Mouse (Mus musculus): ENCODE data around the gene Arhgdig.

Gene Arhgdig

DNA sequence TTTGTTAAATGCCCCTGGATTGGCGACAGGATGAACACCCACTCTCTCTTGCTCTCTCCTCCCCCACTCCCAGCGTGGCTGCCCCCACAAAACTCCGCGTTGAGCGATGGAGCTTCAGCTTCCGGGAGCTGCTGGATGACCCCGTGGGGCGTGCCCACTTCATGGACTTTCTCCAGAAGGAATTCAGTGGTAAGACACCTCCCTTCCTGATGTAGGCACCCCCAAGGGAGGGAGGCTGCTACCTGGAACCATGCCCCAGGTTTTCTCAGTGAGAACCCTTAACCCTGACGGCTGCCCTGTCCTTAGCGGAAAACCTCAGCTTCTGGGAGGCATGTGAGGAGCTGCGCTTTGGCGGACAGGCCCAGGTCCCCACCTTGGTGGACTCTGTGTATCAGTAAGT lies at the start of gene Arhgdig:
Gene Arhgdig (minus strand): TSS at position 101 of the 400 bp plus-strand sequence.
- DNase-seq (ENCODE audit: low read depth), result no peak

DNA sequence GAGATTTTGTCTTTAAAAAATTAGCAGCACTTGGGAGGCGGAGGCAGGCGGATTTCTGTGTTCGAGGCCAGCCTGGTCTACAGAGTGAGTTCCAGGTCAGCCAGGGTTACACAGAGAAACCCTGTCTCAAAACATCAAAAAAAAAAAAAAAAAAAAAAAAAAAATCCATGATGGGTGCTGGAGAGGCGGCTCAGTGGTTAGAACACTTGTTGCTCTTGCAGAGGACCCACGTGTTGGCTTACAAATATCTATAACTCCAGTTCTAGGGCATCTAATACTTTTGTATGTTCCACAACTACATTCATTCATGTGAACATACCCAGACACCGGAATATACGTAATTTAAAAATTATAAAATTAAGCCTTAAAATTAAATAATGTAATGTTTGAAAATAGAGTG lies 47.7 kb upstream of the Arhgdig start:
- no peak for DNase-seq (ENCODE audit: low read depth)

DNA sequence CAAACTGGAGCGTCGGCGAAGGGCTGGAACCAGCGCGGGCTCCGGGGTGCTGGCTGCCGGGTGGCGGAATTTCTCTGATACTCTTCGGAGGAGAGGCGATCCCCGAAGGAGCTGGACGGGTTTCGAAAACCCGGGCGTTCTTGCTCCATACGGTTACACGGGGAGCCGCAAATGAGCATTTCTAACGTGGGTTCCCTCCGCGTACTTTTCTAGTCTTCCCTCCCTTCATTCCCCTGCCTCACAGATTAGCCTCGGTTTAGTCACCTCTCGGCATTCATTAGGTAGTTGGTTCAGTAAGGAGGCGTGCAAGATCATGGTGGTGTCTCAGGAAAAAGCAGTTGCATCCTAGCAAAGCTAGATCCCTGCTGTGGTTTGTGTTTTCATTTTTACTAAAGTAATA lies 45.8 kb upstream of the Arhgdig start:
- no peak for DNase-seq (ENCODE audit: low read depth)

- peak; percentile 92 for DNase-seq (ENCODE audit: low read depth)
These were observed 45.1 kb upstream of the Arhgdig start, which contains the start of gene Luc7l for GRCm38 (mm10) chr17:26252539-26253251. Gene Luc7l (plus strand): TSS chr17:26252896.

DNA sequence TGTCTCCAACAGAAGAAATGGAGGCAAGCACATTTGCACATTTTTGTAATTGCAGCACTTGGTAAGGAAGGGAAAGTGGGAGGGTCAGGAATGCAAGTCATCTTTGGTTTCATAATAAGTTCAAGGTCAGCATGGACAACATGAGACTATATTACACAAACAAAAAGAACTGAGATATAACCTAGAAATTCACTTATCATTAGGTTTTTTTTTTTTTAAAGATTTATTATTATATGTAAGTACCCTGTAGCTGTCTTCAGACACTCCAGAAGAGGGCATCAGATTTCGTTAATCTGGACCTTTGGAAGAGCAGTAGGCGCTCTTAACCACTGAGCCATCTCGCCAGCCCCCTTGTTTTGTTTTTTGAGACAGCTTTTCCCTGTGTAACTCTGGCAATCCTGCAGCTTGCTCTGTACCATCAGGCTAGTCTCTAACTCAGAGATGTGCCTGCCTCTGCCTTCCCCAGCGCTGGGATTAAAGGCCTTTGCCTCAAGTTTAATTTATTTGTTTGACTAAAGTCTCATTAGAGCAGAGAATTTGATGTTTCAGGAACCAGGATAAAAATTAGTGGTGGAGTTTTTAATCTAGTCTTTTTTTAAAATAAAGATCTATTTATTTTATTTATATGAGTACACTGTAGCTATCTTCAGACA lies 44.4 kb upstream of the Arhgdig start:
- DNase-seq (ENCODE audit: low read depth), result no peak

DNA sequence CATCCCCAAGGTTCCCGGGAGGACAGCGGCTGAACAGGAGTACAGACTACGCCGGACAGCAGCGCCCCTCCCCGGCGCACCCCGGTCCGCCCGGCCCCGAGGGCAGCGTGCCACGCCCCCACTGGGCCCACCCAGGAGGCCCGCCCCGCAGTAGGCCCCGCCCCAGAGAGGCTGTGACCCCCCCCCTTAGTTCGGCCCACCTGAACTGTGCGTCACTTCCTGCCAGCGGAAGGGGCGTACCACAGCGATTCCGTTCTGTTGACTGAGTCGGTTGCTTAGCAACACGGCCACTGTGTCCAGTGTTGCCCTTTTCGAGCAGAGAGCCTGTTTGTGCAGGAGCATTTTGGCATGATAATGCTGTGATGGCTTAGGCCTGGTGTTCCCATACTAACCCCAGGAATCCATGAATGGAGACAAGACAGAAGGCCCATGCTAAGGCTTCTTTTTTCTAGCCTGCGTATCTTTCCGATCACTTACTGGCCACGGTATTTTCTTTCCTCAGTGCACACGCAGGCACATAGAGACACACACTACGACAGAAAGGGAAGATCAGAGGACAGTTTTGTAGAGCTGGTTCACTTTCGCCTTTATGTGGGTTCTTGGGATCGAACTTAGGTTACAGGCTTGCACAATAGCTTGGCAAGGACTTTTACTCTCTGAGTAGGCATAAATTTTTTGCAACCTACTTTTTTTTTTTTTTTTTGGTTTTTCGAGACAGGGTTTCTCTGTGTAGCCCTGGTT lies 36.7 kb upstream of the Arhgdig start, which contains the start of gene Fam234a:
Gene Fam234a (minus strand): TSS at position 142 of the 741 bp plus-strand sequence.
- DNase-seq (ENCODE audit: low read depth), result peak; percentile 91

DNA sequence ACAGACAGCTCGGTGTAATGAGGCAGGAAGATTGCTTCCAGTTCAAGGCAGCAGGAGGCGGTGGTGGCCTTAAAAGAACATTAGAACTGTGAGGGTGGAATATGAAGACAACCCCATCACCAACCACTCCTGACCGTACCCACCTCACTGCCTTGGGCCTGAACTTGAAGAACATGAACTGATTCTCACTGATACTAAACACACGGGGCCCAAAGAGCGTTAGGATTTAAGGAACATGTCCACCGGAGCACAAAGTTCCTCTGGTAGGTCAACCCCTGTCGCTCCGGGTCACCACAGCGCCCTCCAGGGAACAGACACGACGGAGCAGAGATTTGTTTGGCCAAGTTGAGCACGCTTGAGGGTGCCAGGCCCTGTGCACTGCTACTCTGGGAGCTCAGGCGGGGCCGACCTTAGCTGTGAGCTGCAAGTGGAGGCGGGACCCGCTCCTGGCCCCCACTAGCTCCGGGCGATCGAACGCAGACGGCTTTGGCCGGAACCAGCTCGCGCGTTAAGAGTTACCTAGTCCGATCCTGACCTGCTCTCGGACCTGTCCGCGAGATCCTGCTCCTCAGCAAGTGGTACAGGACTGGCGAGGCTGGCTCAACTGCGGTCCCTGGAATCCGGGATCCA lies 36.0 kb upstream of the Arhgdig start:
- DNase-seq (ENCODE audit: low read depth), result peak; percentile 63

- DNase-seq (ENCODE audit: low read depth), result no peak
These were observed 33.4 kb upstream of the Arhgdig start for GRCm38 (mm10) chr17:26240990-26241389.

DNA sequence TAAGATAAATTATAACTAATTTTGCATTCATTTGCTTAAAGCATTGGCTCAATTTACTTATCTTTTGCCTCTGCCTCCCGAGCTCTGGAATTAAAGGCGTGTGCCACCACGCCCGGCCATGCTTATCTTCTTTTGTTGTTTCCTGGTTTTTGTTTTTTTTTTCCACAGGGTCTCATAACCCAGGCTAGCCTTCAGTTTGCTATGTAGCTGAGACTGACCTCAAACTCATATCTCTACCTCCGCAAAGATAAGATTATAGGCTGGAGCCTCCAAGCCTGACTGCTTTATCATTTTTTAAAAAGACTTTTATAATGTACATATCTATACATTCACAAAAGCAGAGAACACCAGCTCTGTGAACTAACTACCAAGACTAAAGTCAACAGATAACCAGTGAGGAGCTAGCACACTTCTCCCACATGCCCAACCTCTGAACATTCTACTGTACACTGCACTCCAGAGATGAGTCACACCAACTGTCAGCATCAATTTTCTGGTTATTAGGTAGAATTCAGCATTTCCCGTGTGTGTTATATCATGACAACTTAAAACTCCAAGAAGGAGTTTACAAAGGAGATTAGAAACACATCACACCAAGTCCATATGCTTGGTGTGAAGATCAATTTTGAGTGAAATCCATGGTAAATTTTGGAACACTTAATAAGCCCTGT lies 32.7 kb upstream of the Arhgdig start:
- no peak for DNase-seq (ENCODE audit: low read depth)

DNA sequence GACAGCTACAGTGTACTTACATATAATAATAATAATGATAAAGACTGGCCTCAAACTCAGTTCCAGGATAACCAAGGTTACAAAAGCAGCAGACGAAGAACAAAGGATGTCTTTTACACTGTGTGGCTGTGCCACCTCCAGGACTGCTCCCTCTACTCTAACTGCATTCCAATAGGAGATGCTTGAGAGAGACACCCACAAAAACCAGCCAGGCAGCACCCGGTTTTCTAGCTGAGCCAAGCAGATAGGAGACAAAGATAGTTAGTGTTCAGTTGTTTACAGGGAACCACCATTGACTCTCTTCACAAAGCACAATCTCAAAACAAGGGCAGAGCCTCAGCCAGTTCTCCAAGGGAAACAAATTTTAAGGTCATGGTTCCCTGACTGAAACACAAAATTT lies 32.0 kb upstream of the Arhgdig start:
- DNase-seq (ENCODE audit: low read depth), result no peak

GRCm38 (mm10) chr17:26237667-26238066 lies 30.1 kb upstream of the Arhgdig start:
- DNase-seq (ENCODE audit: low read depth), result no peak

DNA sequence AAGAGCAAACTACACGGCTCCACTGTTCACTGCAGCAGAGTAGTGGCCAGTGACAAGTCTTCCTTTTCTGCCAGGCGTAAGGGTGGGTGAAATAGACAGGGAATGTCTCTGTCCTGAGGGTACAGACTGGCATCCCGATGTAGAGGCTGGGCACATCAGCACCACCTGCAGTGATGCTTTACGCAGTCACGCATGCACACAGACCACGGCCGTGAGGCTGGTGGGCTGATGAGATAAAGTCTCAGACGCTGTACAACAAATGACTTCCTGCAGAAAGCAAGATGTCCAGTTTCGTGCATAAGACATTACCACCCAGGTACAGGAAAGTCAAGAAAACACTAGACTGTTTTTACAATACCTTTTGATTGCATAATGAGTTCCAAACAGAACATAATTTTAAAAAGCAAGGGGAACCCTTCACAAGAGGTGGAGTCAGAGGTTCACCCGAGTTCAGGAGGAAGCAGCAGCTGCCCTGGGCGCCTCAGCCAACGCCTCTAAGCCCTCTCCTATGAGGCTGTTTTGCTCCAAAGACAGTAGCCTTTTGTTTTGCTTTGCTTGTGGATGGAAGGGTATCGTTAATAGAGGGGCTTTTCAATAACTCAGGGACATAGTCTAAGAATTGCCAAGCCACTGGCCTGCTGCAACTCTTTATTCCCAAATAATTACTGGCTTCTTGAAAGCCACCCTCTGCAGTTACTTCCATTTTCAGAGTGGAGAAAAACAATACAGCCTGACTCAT lies 27.7 kb upstream of the Arhgdig start:
- no peak for DNase-seq (ENCODE audit: low read depth)

- DNase-seq (ENCODE audit: low read depth), result no peak
These were observed 26.8 kb upstream of the Arhgdig start for GRCm38 (mm10) chr17:26234386-26234785.

GRCm38 (mm10) chr17:26232863-26233262 lies 25.3 kb upstream of the Arhgdig start:
- DNase-seq (ENCODE audit: low read depth), result no peak

GRCm38 (mm10) chr17:26231156-26231555 lies 23.6 kb upstream of the Arhgdig start:
- DNase-seq (ENCODE audit: low read depth), result no peak

- no peak for DNase-seq (ENCODE audit: low read depth)
These were observed 22.2 kb upstream of the Arhgdig start for GRCm38 (mm10) chr17:26229776-26230175.

- DNase-seq (ENCODE audit: low read depth), result no peak
These were observed 17.6 kb upstream of the Arhgdig start for GRCm38 (mm10) chr17:26225150-26225549.

GRCm38 (mm10) chr17:26221508-26221907 lies 13.9 kb upstream of the Arhgdig start:
- DNase-seq (ENCODE audit: low read depth), result no peak

DNA sequence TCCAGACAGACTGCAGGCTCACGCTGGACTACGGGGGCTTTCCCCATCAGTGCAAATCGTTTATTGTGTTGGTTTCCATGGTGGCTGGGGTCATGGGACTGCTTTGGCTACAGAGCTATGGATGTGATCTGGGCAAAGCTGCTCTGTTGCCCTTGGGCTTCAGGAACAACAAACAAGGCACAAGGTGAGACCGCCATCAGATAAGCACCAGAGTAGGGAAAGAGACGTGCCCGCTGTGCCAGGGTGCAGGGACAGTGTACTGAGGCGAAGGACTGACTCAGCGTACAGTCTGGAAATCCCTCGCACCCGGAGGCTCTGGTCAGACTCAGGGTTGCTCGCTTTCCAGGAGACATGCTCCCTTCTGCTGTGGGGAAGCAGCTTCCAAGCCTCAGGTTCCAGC lies 5.1 kb upstream of the Arhgdig start:
- no peak for DNase-seq (ENCODE audit: low read depth)

GRCm38 (mm10) chr17:26212241-26212640 lies 4.7 kb upstream of the Arhgdig start:
- no peak for DNase-seq (ENCODE audit: low read depth)

- no peak for DNase-seq (ENCODE audit: low read depth)
These were observed 1.2 kb downstream of the Arhgdig start for GRCm38 (mm10) chr17:26206392-26206791.
